In the genomic region with DNA sequence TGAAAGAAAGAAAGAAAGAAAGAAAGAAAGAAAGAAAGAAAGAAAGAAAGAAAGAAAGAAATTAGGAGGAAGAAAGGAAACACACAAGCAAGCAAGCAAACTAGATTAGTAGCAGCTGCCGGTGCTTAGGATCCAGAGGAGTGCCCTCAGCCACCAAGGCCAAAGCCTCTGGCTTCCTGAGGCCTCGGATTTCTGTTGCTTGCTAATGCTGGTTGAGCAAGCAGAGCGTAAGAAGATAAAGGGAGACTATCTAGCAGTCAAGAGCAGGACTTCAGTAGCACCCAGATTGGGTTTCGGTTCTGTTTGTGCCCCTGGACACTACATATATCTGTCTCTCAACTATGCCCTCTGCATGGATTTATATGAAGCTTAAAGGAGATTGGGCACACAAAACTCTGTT, we compare ENCODE assay signal across 17 mouse cellular contexts.
"Had no signal": no experiment of that assay in that cellular context is flagged by ENCODE, and none has a peak within 500 bp of the region (broad histone marks: within the 10 kb centered on the region; RNA-seq: fewer than 3 reads in every experiment).

No protein-coding gene starts in this region.

- DNase-seq: gastrocnemius, adult 2 months; gastrocnemius, postnatal 10 days; gastrocnemius, postnatal 25 days; heart, adult 18-20 months; heart, postnatal 10 days; heart, postnatal 4 days; kidney, adult 18-20 months; kidney, adult 8-10 months; kidney, postnatal 10 days; kidney, postnatal 25 days; kidney, postnatal 4 days; liver; liver, embryonic 13.5 days had no signal

- ATAC-seq: hindbrain, embryonic 16.5 days; inflammation-experienced regulatory T-cells, adult 6 months; intestine, embryonic 15.5 days; intestine, postnatal 0 days had no signal
